Mouse (Mus musculus): ENCODE results near the gene Gal.

- TF ChIP-seq CTCF (IDR thresholded peaks at IDR 0.05; ENCODE audit: low read depth) (peak; percentile 90), EP300 (IDR thresholded peaks at IDR 0.05; ENCODE audit: low read depth) (no peak)
These were observed 25.3 kb downstream of the Gal start for GRCm38 (mm10) chr19:3389089-3389488.

Measured in liver, embryonic 14.5 days (tissue).